Mouse (Mus musculus) megakaryocyte progenitor cell, adult 5-6 weeks (primary cell): ENCODE results near the gene Acads. TPM values are rescaled to one million over a fixed set of nuclear protein-coding genes. Genes with fewer than 3 reads are reported as not detected.
"Not testable (repeated sequence)": the region's sequence is repeated elsewhere in the genome, so short reads cannot be mapped to it uniquely, and the experiment has no call there.

Experiments
- ATAC-seq: replicated peaks from 2 replicates; pipeline ENCODE4 v1.8.0; 2016; ENCODE audit warnings: mild to moderate bottlenecking, moderate TSS enrichment, inconsistent platforms; ENCODE audit not compliant: poor library complexity
- total RNA-seq, 2 experiments: library from RNA; stranded (forward) in 1 of 2; stranded (reverse) in 1 of 2; fragments of 157-497, 149-512 nt in 1 of 2; fragments of 200-1000 nt in 1 of 2; gene quantifications; 2 replicates each; pipeline versions ENCODE4 v1.2.3 to v1.2.4; 2015 to 2017

Gene Acads
- total RNA-seq, 2 experiments from 2014 or later: 22.3 to 28.8 TPM

- not testable (repeated sequence) for ATAC-seq
Measured at GRCm38 (mm10) chr5:115073306-115073705, 45.8 kb downstream of the Acads start.

DNA sequence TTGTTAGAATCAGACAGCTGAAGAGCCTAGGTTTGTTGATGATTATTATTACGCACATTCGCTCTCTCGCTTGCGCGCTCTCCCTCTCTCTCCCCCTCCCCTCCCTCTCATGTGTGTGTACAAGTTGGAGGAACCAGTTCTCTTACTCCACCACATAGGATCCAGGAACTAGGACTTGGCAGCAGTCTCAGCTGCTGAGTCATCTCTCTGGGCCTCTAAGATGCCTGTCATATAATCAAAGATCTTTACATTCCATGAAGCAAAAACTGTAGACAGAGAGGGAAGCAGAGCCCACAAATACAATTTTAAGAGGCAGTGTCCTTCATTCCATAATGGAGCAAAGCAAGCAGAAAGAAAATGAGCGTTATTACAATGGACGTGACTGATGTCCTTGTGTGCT, 47.0 kb downstream of the Acads start:
- ATAC-seq: peak; percentile 69

GRCm38 (mm10) chr5:115071096-115071901, 47.8 kb downstream of the Acads start:
- peak; percentile 71 for ATAC-seq

- no peak for ATAC-seq
Measured at GRCm38 (mm10) chr5:115070457-115070856, 48.7 kb downstream of the Acads start.

- ATAC-seq: no peak
Measured at GRCm38 (mm10) chr5:115069611-115070010, 49.5 kb downstream of the Acads start.

- ATAC-seq: peak; percentile 29
Measured at GRCm38 (mm10) chr5:115068671-115069421, 50.3 kb downstream of the Acads start.

DNA sequence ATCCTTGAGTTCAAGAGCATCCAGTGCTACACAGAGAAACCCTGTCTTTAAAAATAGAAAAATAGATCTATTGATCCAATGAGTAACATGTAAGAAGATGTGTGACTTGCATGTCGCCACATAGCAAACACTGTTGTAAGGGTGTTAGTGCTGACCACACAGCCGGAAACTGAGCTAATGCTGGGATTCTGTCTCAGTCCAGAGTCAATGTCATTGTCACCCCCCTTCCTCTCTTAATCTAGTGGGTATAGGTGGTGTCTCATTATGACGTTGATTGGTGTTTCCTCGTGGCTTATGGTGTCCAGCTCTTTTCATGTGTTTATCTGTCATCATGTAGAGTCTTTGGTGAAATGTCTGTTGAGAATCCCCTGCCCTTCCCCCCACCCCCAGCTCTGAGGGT, 52.9 kb downstream of the Acads start:
- no peak for ATAC-seq

GRCm38 (mm10) chr5:115063391-115063790, 55.8 kb downstream of the Acads start:
- no peak for ATAC-seq

- peak; percentile 27; the same call in 1 of the 2 replicates for ATAC-seq
Measured at GRCm38 (mm10) chr5:115062566-115062965, 56.6 kb downstream of the Acads start.

DNA sequence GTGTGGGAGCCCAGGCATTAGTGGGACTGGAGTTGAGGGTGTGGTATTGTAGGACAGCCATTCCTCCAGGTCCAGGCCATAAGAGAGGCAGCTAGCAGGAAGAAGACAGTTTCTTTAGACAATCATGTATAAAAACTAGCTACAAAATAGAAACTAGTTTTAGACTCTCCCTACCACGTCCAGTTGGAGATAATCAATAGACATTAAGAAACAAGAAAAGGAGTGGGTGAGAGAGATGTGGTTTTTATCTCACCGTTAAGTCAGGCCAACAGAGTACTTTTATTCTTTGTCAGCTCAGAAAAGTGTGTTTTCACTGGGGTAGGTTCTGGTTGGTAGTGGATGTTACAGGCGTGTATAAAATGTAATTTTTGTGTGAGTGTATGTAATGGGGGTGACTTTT, 58.2 kb downstream of the Acads start:
- ATAC-seq: no peak

Other genes starting within 250 kb of the Acads start
- 2.9 and 10.3 TPM in 2 replicates for gene Oasl2, start 222.4 kb downstream of the Acads start, total RNA-seq (2015)
- gene Oasl2, start 222.4 kb downstream of the Acads start, total RNA-seq (2017): 2.5 and 5.6 TPM in 2 replicates
- 0.68 and 4.9 TPM in 2 replicates for gene Oasl1, start 196.1 kb downstream of the Acads start, total RNA-seq (2015)
- gene Oasl1, start 196.1 kb downstream of the Acads start, total RNA-seq (2017): 1.1 and 1.4 TPM in 2 replicates
- 7.0 and 13.3 TPM in 2 replicates for gene 2210016L21Rik, start 177.2 kb downstream of the Acads start, total RNA-seq (2015)
- gene 2210016L21Rik, start 177.2 kb downstream of the Acads start, total RNA-seq (2017): 12.7 and 13.6 TPM in 2 replicates
- not detected in 2 replicates for gene Hnf1a, start 148.3 kb downstream of the Acads start, total RNA-seq (2015)
- gene Hnf1a, start 148.3 kb downstream of the Acads start, total RNA-seq (2017): not detected in 2 replicates
- 32.0 and 40.2 TPM in 2 replicates for gene Sppl3, start 108.2 kb downstream of the Acads start, total RNA-seq (2015)
- 23.4 and 28.6 TPM in 2 replicates for gene Sppl3, start 108.2 kb downstream of the Acads start, total RNA-seq (2017)
- not detected in 2 replicates for gene Gm10401, start 21.1 kb downstream of the Acads start, total RNA-seq (2015)
- gene Gm10401, start 21.1 kb downstream of the Acads start, total RNA-seq (2017): not detected in 2 replicates
- gene Unc119b, start 15.6 kb upstream of the Acads start, total RNA-seq (2015): 4.1 and 7.2 TPM in 2 replicates
- gene Unc119b, start 15.6 kb upstream of the Acads start, total RNA-seq (2017): 9.6 and 11.2 TPM in 2 replicates
- 242 and 279 TPM in 2 replicates for gene Mlec, start 38.8 kb upstream of the Acads start, total RNA-seq (2015)
- gene Mlec, start 38.8 kb upstream of the Acads start, total RNA-seq (2017): 276 and 305 TPM in 2 replicates
- gene Cabp1, start 75.0 kb upstream of the Acads start, total RNA-seq (2015): not detected in 2 replicates
- gene Cabp1, start 75.0 kb upstream of the Acads start, total RNA-seq (2017): not detected in 2 replicates
- 67.7 and 81.9 TPM in 2 replicates for gene Pop5, start 116.5 kb upstream of the Acads start, total RNA-seq (2015)
- 76.4 and 82.8 TPM in 2 replicates for gene Pop5, start 116.5 kb upstream of the Acads start, total RNA-seq (2017)
- gene Rnf10, start 153.6 kb upstream of the Acads start, total RNA-seq (2015): 45.3 and 56.3 TPM in 2 replicates
- gene Rnf10, start 153.6 kb upstream of the Acads start, total RNA-seq (2017): 45.1 and 58.7 TPM in 2 replicates
- gene Coq5, start 160.3 kb upstream of the Acads start, total RNA-seq (2015): 17.0 and 20.4 TPM in 2 replicates
- 39.8 and 46.3 TPM in 2 replicates for gene Coq5, start 160.3 kb upstream of the Acads start, total RNA-seq (2017)
- gene Dynll1, start 181.7 kb upstream of the Acads start, total RNA-seq (2015): 690 and 788 TPM in 2 replicates
- 334 and 365 TPM in 2 replicates for gene Dynll1, start 181.7 kb upstream of the Acads start, total RNA-seq (2017)
- 76.3 and 79.7 TPM in 2 replicates for gene Srsf9, start 207.8 kb upstream of the Acads start, total RNA-seq (2015)
- gene Srsf9, start 207.8 kb upstream of the Acads start, total RNA-seq (2017): 96.3 and 102 TPM in 2 replicates
- 68.9 and 78.9 TPM in 2 replicates for gene Gatc, start 221.8 kb upstream of the Acads start, total RNA-seq (2015)
- gene Gatc, start 221.8 kb upstream of the Acads start, total RNA-seq (2017): 10.7 and 11.2 TPM in 2 replicates
- 39.1 and 43.1 TPM in 2 replicates for gene Triap1, start 221.9 kb upstream of the Acads start, total RNA-seq (2015)
- 17.7 and 25.3 TPM in 2 replicates for gene Triap1, start 221.9 kb upstream of the Acads start, total RNA-seq (2017)
- 365 and 372 TPM in 2 replicates for gene Cox6a1, start 229.6 kb upstream of the Acads start, total RNA-seq (2015)
- gene Cox6a1, start 229.6 kb upstream of the Acads start, total RNA-seq (2017): 67.5 and 102 TPM in 2 replicates